Mouse (Mus musculus): Measurements from ENCODE around the gene Ehd2.

DNA sequence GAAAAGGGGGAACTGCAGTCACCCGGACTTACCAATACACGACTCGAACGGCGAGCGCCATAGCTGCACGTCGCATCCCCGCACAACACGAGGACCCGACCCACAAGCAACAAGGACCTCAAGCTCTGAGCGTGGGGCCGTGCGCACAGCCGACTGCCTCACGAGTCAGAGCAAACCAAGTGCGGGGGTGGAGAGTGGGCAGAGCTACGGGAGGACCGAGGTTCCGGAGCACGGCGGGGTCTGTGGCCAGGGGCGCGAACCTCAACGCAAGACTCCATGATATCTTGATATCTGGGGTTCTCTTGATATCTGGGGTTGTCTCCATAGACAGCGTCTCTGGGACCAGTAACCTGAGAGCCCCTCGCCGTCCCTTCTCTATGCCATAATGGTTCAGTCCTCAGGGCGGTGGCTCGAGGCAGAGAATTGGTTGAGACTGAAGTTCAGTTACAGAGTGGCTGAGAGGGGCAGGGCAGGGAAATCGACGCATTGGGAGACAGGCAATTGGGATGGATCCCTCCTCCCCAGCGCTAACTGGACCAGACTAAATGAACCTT is 45.1 kb downstream of the Ehd2 start, which contains the start of gene Selenow:
- no peak for TF ChIP-seq CTCF (IDR thresholded peaks at IDR 0.05; ENCODE audit: low read depth, low read length)
- no peak for TF ChIP-seq GATA1 (IDR thresholded peaks at IDR 0.05; ENCODE audit: borderline replicate concordance, low read length)
